Mouse (Mus musculus) heart, embryonic 10.5 days (tissue): ENCODE measurements at regions not wholly inside any gene's neighbourhood (a gene's known extent, or its start where the extent isn't known, plus 50 kb on each side); places are given as distances from the start of the nearest gene placed in this dataset.

Experiments
- DNase-seq: peaks from one replicate; pipeline ENCODE4 v3.0.0-alpha.2; 2017; ENCODE audit warnings: low spot score
- H3K27ac ChIP-seq: fragments of 300-500 bp; sonication (generic); 2 replicates; pipeline ENCODE4 v1.5.1; 2016; ENCODE audit warnings: mild to moderate bottlenecking
- H3K27me3 ChIP-seq: fragments of 300-500 bp; sonication (generic); 2 replicates; pipeline ENCODE4 v1.6.1; 2016; ENCODE audit warnings: mild to moderate bottlenecking; ENCODE audit not compliant: poor library complexity, insufficient read depth, severe bottlenecking
- H3K36me3 ChIP-seq: fragments of 300-500 bp; sonication (generic); 2 replicates; pipeline ENCODE4 v1.6.1; 2016; ENCODE audit warnings: mild to moderate bottlenecking, moderate library complexity
- H3K4me1 ChIP-seq: fragments of 300-500 bp; sonication (generic); 2 replicates; pipeline ENCODE4 v1.6.1; 2016; ENCODE audit warnings: mild to moderate bottlenecking
- H3K4me3 ChIP-seq: fragments of 300-500 bp; sonication (generic); 2 replicates; pipeline ENCODE4 v1.5.1; 2016; ENCODE audit warnings: mild to moderate bottlenecking, moderate library complexity
- H3K9me3 ChIP-seq: fragments of 300-500 bp; sonication (generic); 2 replicates; pipeline ENCODE4 v1.6.1; 2016; ENCODE audit warnings: mild to moderate bottlenecking, moderate library complexity
- WGBS: fragments of 180-500 bp; shearing (Covaris S2); methylation state at CpG from one replicate; pipeline ENCODE4 v1.1.7; 2016; 5-methylcytosine and 5-hydroxymethylcytosine counted together

- Histone ChIP-seq H3K27ac (peak overlapping the region; percentile 62), H3K27me3 (no peaks in the 10 kb centered on the region)
- DNase-seq = no peak
These were observed 153.6 kb upstream of the Tnp1 start for GRCm38 (mm10) chr1:73169077-73169869.

GRCm38 (mm10) chr1:73160199-73160598 is 144.5 kb upstream of the Tnp1 start:
- H3K36me3 ChIP-seq = no peaks in the 10 kb centered on the region
- H3K4me3 ChIP-seq = no peak overlapping the region
- H3K4me1 ChIP-seq = no peaks in the 10 kb centered on the region
- no peak overlapping the region for H3K27ac ChIP-seq
- no peaks in the 10 kb centered on the region for H3K27me3 ChIP-seq
- 92% methylated on average over 3 of the region's 3 CpGs for WGBS
- DNase-seq = no peak
- no peaks in the 10 kb centered on the region for H3K9me3 ChIP-seq

More at GRCm38 (mm10) chr1:73169077-73169869, 153.6 kb upstream of the Tnp1 start:
- peaks cover 11% of the 10 kb centered on the region for H3K4me1 ChIP-seq
- no peak overlapping the region for H3K4me3 ChIP-seq
- no peaks in the 10 kb centered on the region for H3K36me3 ChIP-seq
- 66% methylated on average over 10 of the region's 10 CpGs for WGBS
- 0 out of 2 replicates have a peak, but pooled peaks cover 6% of the 10 kb centered on the region for H3K9me3 ChIP-seq

GRCm38 (mm10) chr1:73159405-73159976 is 143.8 kb upstream of the Tnp1 start:
- WGBS = 78% methylated on average over 7 of the region's 7 CpGs
- H3K9me3 ChIP-seq = no peaks in the 10 kb centered on the region
- H3K27ac ChIP-seq = no peak overlapping the region
- H3K4me1 ChIP-seq = no peaks in the 10 kb centered on the region
- no peaks in the 10 kb centered on the region for H3K27me3 ChIP-seq
- H3K4me3 ChIP-seq = no peak overlapping the region
- no peaks in the 10 kb centered on the region for H3K36me3 ChIP-seq
- no peak for DNase-seq

- no peaks in the 10 kb centered on the region for H3K36me3 ChIP-seq
- no peaks in the 10 kb centered on the region for H3K27me3 ChIP-seq
- WGBS = 76% methylated on average over 9 of the region's 9 CpGs
- H3K4me3 ChIP-seq = no peak overlapping the region
- H3K27ac ChIP-seq = 0 out of 2 replicates have a peak overlapping the region, but pooled peaks have one; percentile 32
- H3K9me3 ChIP-seq = no peaks in the 10 kb centered on the region
- no peak for DNase-seq
- no peaks in the 10 kb centered on the region for H3K4me1 ChIP-seq
These were observed 137.9 kb upstream of the Tnp1 start for GRCm38 (mm10) chr1:73153438-73154097.

GRCm38 (mm10) chr1:73149926-73150325 is 134.2 kb upstream of the Tnp1 start:
- H3K4me1 ChIP-seq = no peaks in the 10 kb centered on the region
- WGBS = 83% methylated on average over 4 of the region's 4 CpGs

GRCm38 (mm10) chr1:73142845-73143244 is 127.1 kb upstream of the Tnp1 start:
- WGBS = 82% methylated on average over 8 of the region's 8 CpGs
- Histone ChIP-seq H3K4me1 (peaks cover 4% of the 10 kb centered on the region), H3K9me3 (no peaks in the 10 kb centered on the region), H3K36me3 (no peaks in the 10 kb centered on the region), H3K27ac (no peak overlapping the region), H3K4me3 (no peak overlapping the region), H3K27me3 (no peaks in the 10 kb centered on the region)
- no peak for DNase-seq

More at GRCm38 (mm10) chr1:73149926-73150325, 134.2 kb upstream of the Tnp1 start:
- H3K4me3 ChIP-seq = no peak overlapping the region
- DNase-seq = no peak
- no peak overlapping the region for H3K27ac ChIP-seq
- H3K9me3 ChIP-seq = no peaks in the 10 kb centered on the region
- H3K36me3 ChIP-seq = no peaks in the 10 kb centered on the region
- no peaks in the 10 kb centered on the region for H3K27me3 ChIP-seq

- DNase-seq = no peak
- H3K4me1 ChIP-seq = peaks cover 4% of the 10 kb centered on the region
- no peak overlapping the region for H3K4me3 ChIP-seq
- no peaks in the 10 kb centered on the region for H3K9me3 ChIP-seq
- no peaks in the 10 kb centered on the region for H3K36me3 ChIP-seq
- WGBS = 63% methylated on average over 7 of the region's 7 CpGs
- H3K27me3 ChIP-seq = no peaks in the 10 kb centered on the region
- peak overlapping the region; percentile 36; the same call in 1 of the 2 replicates for H3K27ac ChIP-seq
These were observed 125.0 kb upstream of the Tnp1 start for GRCm38 (mm10) chr1:73140557-73141345.

- Histone ChIP-seq H3K9me3 (no peaks in the 10 kb centered on the region), H3K27me3 (no peaks in the 10 kb centered on the region), H3K4me1 (peaks cover 7% of the 10 kb centered on the region; the same call in 1 of the 2 replicates), H3K4me3 (no peak overlapping the region), H3K36me3 (no peaks in the 10 kb centered on the region), H3K27ac (no peak overlapping the region)
- 83% methylated on average over 4 of the region's 4 CpGs for WGBS
- DNase-seq = no peak
These were observed 114.6 kb upstream of the Tnp1 start for GRCm38 (mm10) chr1:73130215-73130861.

GRCm38 (mm10) chr1:73123012-73123411 is 107.3 kb upstream of the Tnp1 start:
- no peak for DNase-seq
- H3K4me1 ChIP-seq = peaks cover 9% of the 10 kb centered on the region; the same call in 1 of the 2 replicates
- H3K36me3 ChIP-seq = no peaks in the 10 kb centered on the region
- no peak overlapping the region for H3K4me3 ChIP-seq
- 85% methylated on average over 9 of the region's 9 CpGs for WGBS
- H3K27ac ChIP-seq = no peak overlapping the region
- H3K9me3 ChIP-seq = no peaks in the 10 kb centered on the region
- H3K27me3 ChIP-seq = no peaks in the 10 kb centered on the region

- Histone ChIP-seq H3K36me3 (no peaks in the 10 kb centered on the region), H3K9me3 (no peaks in the 10 kb centered on the region), H3K4me1 (0 out of 2 replicates have a peak, but pooled peaks cover 6% of the 10 kb centered on the region), H3K27ac (no peak overlapping the region), H3K4me3 (no peak overlapping the region), H3K27me3 (no peaks in the 10 kb centered on the region)
- 69% methylated on average over 6 of the region's 6 CpGs for WGBS
- no peak for DNase-seq
These were observed 103.0 kb upstream of the Tnp1 start for GRCm38 (mm10) chr1:73118661-73119060.

- Histone ChIP-seq H3K4me1 (0 out of 2 replicates have a peak, but pooled peaks cover 6% of the 10 kb centered on the region), H3K36me3 (no peaks in the 10 kb centered on the region), H3K27ac (no peak overlapping the region), H3K9me3 (no peaks in the 10 kb centered on the region), H3K4me3 (no peak overlapping the region), H3K27me3 (no peaks in the 10 kb centered on the region)
- 30% methylated on average over 2 of the region's 2 CpGs for WGBS
- no peak for DNase-seq
These were observed 100.8 kb upstream of the Tnp1 start for GRCm38 (mm10) chr1:73116526-73116925.

GRCm38 (mm10) chr1:73115854-73116253 is 100.1 kb upstream of the Tnp1 start:
- H3K4me3 ChIP-seq = no peak overlapping the region

More at GRCm38 (mm10) chr1:73115854-73116253, 100.1 kb upstream of the Tnp1 start:
- Histone ChIP-seq H3K27me3 (no peaks in the 10 kb centered on the region), H3K36me3 (no peaks in the 10 kb centered on the region), H3K9me3 (no peaks in the 10 kb centered on the region), H3K27ac (no peak overlapping the region), H3K4me1 (0 out of 2 replicates have a peak, but pooled peaks cover 6% of the 10 kb centered on the region)
- 84% methylated on average over 5 of the region's 5 CpGs for WGBS
- no peak for DNase-seq
